Mouse (Mus musculus): ENCODE data around the gene Lalba. TPM values are rescaled to one million over a fixed set of nuclear protein-coding genes. Genes with fewer than 3 reads are reported as not detected.

The Lalba gene
- polyA plus RNA-seq, 1 experiment: not detected

GRCm38 (mm10) chr15:98479568-98480102, 2.9 kb downstream of the Lalba start:
- Histone ChIP-seq H3K27ac (ENCODE audit: control insufficient read depth, insufficient read depth, low read length) (no peak overlapping the region), H3K4me3 (ENCODE audit: control insufficient read depth, insufficient read depth, low read length) (no peak overlapping the region), H3K4me1 (replicated peaks; ENCODE audit: control insufficient read depth, insufficient read depth, low read length) (peaks cover 10% of the 10 kb centered on the region), H3K27me3 (ENCODE audit: control insufficient read depth, insufficient read depth, low read length) (no peaks in the 10 kb centered on the region), H3K36me3 (ENCODE audit: control insufficient read depth, insufficient read depth, low read length) (no peaks in the 10 kb centered on the region)
- TF ChIP-seq POLR2A (IDR thresholded peaks at IDR 0.05; ENCODE audit: control insufficient read depth, extremely low read depth, insufficient read depth, low read length, poor library complexity) (no peak), CTCF (IDR thresholded peaks at IDR 0.05; ENCODE audit: borderline replicate concordance, control insufficient read depth, extremely low read depth, insufficient read depth, low read length, poor library complexity) (no peak)
- WGBS: 63% methylated on average over 7 of the region's 7 CpGs
- DNase-seq: no peak

GRCm38 (mm10) chr15:98476281-98476680, 6.2 kb downstream of the Lalba start:
- no peak overlapping the region for H3K27ac ChIP-seq (ENCODE audit: control insufficient read depth, insufficient read depth, low read length)
- H3K36me3 ChIP-seq (ENCODE audit: control insufficient read depth, insufficient read depth, low read length): no peaks in the 10 kb centered on the region
- DNase-seq: no peak
- no peak for TF ChIP-seq CTCF (IDR thresholded peaks at IDR 0.05; ENCODE audit: borderline replicate concordance, control insufficient read depth, extremely low read depth, insufficient read depth, low read length, poor library complexity)
- no peak for TF ChIP-seq POLR2A (IDR thresholded peaks at IDR 0.05; ENCODE audit: control insufficient read depth, extremely low read depth, insufficient read depth, low read length, poor library complexity)
- WGBS: 72% methylated on average over 5 of the region's 5 CpGs
- H3K4me3 ChIP-seq (ENCODE audit: control insufficient read depth, insufficient read depth, low read length): no peak overlapping the region
- no peaks in the 10 kb centered on the region for H3K27me3 ChIP-seq (ENCODE audit: control insufficient read depth, insufficient read depth, low read length)
- H3K4me1 ChIP-seq (replicated peaks; ENCODE audit: control insufficient read depth, insufficient read depth, low read length): peaks cover 2% of the 10 kb centered on the region; the same call in 1 of the 2 replicates

GRCm38 (mm10) chr15:98475382-98475781, 7.1 kb downstream of the Lalba start:
- peak; percentile 67 for DNase-seq
- TF ChIP-seq POLR2A (IDR thresholded peaks at IDR 0.05; ENCODE audit: control insufficient read depth, extremely low read depth, insufficient read depth, low read length, poor library complexity) (no peak), CTCF (IDR thresholded peaks at IDR 0.05; ENCODE audit: borderline replicate concordance, control insufficient read depth, extremely low read depth, insufficient read depth, low read length, poor library complexity) (no peak; the same call in 1 of the 2 replicates)
- no peak overlapping the region for H3K27ac ChIP-seq (ENCODE audit: control insufficient read depth, insufficient read depth, low read length)
- 51% methylated on average over 10 of the region's 10 CpGs for WGBS
- no peaks in the 10 kb centered on the region for H3K36me3 ChIP-seq (ENCODE audit: control insufficient read depth, insufficient read depth, low read length)
- H3K4me1 ChIP-seq (replicated peaks; ENCODE audit: control insufficient read depth, insufficient read depth, low read length): peaks cover 2% of the 10 kb centered on the region; the same call in 1 of the 2 replicates
- no peaks in the 10 kb centered on the region for H3K27me3 ChIP-seq (ENCODE audit: control insufficient read depth, insufficient read depth, low read length)
- H3K4me3 ChIP-seq (ENCODE audit: control insufficient read depth, insufficient read depth, low read length): no peak overlapping the region

GRCm38 (mm10) chr15:98474958-98475357, 7.6 kb downstream of the Lalba start:
- H3K4me1 ChIP-seq (replicated peaks; ENCODE audit: control insufficient read depth, insufficient read depth, low read length): peaks cover 2% of the 10 kb centered on the region; the same call in 1 of the 2 replicates
- WGBS: 70% methylated on average over 10 of the region's 10 CpGs
- no peak overlapping the region for H3K4me3 ChIP-seq (ENCODE audit: control insufficient read depth, insufficient read depth, low read length)
- no peaks in the 10 kb centered on the region for H3K27me3 ChIP-seq (ENCODE audit: control insufficient read depth, insufficient read depth, low read length)
- H3K27ac ChIP-seq (ENCODE audit: control insufficient read depth, insufficient read depth, low read length): no peak overlapping the region
- DNase-seq: no peak
- H3K36me3 ChIP-seq (ENCODE audit: control insufficient read depth, insufficient read depth, low read length): no peaks in the 10 kb centered on the region
- TF ChIP-seq POLR2A (IDR thresholded peaks at IDR 0.05; ENCODE audit: control insufficient read depth, extremely low read depth, insufficient read depth, low read length, poor library complexity): no peak
- no peak for TF ChIP-seq CTCF (IDR thresholded peaks at IDR 0.05; ENCODE audit: borderline replicate concordance, control insufficient read depth, extremely low read depth, insufficient read depth, low read length, poor library complexity)

GRCm38 (mm10) chr15:98471539-98471938, 11.0 kb downstream of the Lalba start:
- H3K27ac ChIP-seq (ENCODE audit: control insufficient read depth, insufficient read depth, low read length): no peak overlapping the region
- H3K36me3 ChIP-seq (ENCODE audit: control insufficient read depth, insufficient read depth, low read length): no peaks in the 10 kb centered on the region
- H3K4me3 ChIP-seq (ENCODE audit: control insufficient read depth, insufficient read depth, low read length): no peak overlapping the region
- no peaks in the 10 kb centered on the region; the same call in 1 of the 2 replicates for H3K4me1 ChIP-seq (replicated peaks; ENCODE audit: control insufficient read depth, insufficient read depth, low read length)
- DNase-seq: no peak
- H3K27me3 ChIP-seq (ENCODE audit: control insufficient read depth, insufficient read depth, low read length): no peaks in the 10 kb centered on the region
- WGBS: 95% methylated on average over 13 of the region's 13 CpGs
- TF ChIP-seq POLR2A (IDR thresholded peaks at IDR 0.05; ENCODE audit: control insufficient read depth, extremely low read depth, insufficient read depth, low read length, poor library complexity): no peak
- TF ChIP-seq CTCF (IDR thresholded peaks at IDR 0.05; ENCODE audit: borderline replicate concordance, control insufficient read depth, extremely low read depth, insufficient read depth, low read length, poor library complexity): no peak

- Histone ChIP-seq H3K27me3 (ENCODE audit: control insufficient read depth, insufficient read depth, low read length) (no peaks in the 10 kb centered on the region), H3K27ac (ENCODE audit: control insufficient read depth, insufficient read depth, low read length) (no peak within 1 kb of the TSS)
- 98% methylated on average over 4 of the region's 4 CpGs for WGBS
Measured at GRCm38 (mm10) chr15:98469596-98469995, 12.9 kb downstream of the Lalba start, which contains the start of gene OR5BS1P. OR5BS1P (plus strand) TSS chr15:98469896.

More at GRCm38 (mm10) chr15:98469596-98469995, 12.9 kb downstream of the Lalba start, which contains the start of gene OR5BS1P:
- no peaks in the 10 kb centered on the region for H3K4me1 ChIP-seq (replicated peaks; ENCODE audit: control insufficient read depth, insufficient read depth, low read length)
- no peaks in the 10 kb centered on the region for H3K36me3 ChIP-seq (ENCODE audit: control insufficient read depth, insufficient read depth, low read length)
- no peak within 1 kb of the TSS for H3K4me3 ChIP-seq (ENCODE audit: control insufficient read depth, insufficient read depth, low read length)
- DNase-seq: no peak
- TF ChIP-seq POLR2A (IDR thresholded peaks at IDR 0.05; ENCODE audit: control insufficient read depth, extremely low read depth, insufficient read depth, low read length, poor library complexity): no peak
- TF ChIP-seq CTCF (IDR thresholded peaks at IDR 0.05; ENCODE audit: borderline replicate concordance, control insufficient read depth, extremely low read depth, insufficient read depth, low read length, poor library complexity): no peak

All from thymus, adult 2 months (tissue).